Mouse (Mus musculus): ENCODE measurements around the gene Cmtm8.

Cmtm8 gene

GRCm38 (mm10) chr9:114761848-114762247 is 82.1 kb downstream of the Cmtm8 start:
- in situ Hi-C loops (cut with MboI, MseI), result loop anchor here in 1 of 2 experiments (5.0 kb wide), 1 partner anchor 55 kb away; no protein-coding TSS in a partner anchor

DNA sequence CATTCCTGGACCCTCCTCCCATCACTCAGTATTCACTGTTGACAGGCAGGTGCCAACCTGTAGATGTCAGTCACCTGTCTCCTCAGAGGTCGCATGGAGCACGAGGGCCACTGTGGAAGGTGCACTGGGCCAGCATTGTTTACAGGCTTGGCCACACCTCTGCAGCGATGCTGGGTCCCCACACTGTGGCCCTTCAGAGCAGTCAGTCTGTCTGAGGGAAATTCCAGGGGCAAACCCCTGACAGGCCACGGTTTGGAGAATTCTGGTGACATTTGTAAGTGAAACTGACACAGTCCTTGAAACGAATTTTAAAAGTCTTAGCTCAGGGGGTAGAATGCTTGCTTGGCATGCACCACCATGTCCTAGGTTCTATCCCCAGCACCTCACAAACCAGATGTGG is 83.6 kb downstream of the Cmtm8 start:
- in situ Hi-C loops (cut with MboI, MseI), result loop anchor here in 1 of 2 experiments (5.0 kb wide), 1 partner anchor 57 kb away; no protein-coding TSS in a partner anchor

DNA sequence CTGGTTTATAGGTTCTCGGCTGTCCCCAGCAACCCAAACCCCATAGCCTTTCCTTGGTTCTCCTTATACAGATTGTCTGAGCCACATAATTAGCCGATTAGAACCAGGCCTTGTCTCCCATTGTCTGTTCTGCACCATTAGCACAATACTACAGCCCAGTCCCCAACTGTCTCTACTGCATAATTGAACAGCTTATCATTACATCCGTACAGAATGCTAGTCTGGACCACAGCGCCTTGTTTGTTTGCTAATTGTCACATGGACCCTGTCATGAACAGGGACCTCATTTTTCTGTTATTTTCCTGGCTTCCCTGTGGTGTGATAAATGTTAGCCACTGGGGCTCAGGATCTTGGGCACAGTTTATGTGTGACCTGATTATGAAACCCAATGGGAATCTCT is 84.1 kb downstream of the Cmtm8 start:
- in situ Hi-C loops (cut with MboI, MseI), result loop anchor here in 1 of 2 experiments (5.0 kb wide), 2 partner anchors 32 to 57 kb away; no protein-coding TSS in a partner anchor

DNA sequence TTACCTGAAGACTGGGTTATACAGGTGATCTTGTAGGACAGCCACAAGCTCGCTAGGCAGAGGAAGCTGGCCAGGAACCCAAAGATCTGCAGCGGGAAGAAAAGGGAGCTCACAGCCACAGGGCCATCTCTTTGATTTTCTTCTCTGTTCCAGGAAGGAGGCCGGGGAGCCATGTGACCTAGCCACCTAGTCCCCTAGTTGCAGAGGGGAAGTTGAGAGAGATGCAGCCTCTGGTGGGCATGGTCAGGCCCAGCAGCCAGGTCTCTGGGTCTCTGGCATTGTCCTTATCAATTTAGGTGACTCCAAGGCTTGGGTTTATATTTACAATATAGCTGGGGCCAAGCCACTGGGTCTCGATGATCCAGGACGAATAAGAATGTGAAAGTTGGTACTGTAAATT is 85.2 kb downstream of the Cmtm8 start:
- in situ Hi-C loops (cut with MboI, MseI), result loop anchor here in 1 of 2 experiments (5.0 kb wide), 1 partner anchor 34 kb away; no protein-coding TSS in a partner anchor

DNA sequence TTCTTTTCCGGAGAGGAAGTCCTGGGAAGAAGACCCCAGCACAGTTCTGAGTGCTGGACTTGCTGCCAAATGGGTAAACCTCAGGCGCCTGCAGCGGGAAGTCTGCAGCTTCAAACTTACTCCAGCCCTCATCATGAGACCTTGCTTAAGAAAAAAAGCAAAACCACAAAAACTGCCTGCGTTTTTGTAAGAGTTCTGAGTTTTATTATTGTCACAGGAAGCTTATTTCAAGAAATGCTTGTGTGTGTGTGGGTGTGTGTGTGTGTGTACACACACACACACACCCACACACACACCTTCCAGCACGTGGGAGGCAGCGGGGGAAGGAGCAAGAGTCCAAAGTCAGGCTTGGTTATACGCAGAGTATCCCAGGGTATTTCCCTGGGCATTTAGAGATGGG is 85.7 kb downstream of the Cmtm8 start:
- in situ Hi-C loops (cut with MboI, MseI), result loop anchor here in 1 of 2 experiments (5.0 kb wide), 1 partner anchor 34 kb away; no protein-coding TSS in a partner anchor

GRCm38 (mm10) chr9:114752863-114753484 is 91.0 kb downstream of the Cmtm8 start:
- in situ Hi-C loops (cut with MboI, MseI), result no loop called here

DNA sequence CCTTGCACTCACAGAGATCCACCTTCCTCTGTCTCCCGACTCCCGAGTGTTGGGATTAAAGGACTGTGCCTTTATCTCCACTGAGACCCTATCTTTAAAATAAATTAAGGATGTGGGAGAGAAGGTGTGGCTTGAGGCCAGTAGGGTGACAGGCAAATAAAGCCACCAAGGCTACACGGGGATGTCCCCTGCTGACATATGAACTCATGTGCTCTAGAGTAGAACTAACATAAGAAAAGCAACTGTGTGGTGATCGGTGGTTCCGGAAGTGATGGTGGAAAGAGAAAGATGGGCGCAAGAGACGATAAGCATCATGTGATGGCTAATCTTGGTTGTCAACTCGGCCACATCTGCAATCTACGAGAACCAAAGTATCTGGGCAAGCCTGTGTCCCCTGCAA is 91.6 kb downstream of the Cmtm8 start:
- in situ Hi-C loops (cut with MboI, MseI), result no loop called here

GRCm38 (mm10) chr9:114751582-114751981 is 92.4 kb downstream of the Cmtm8 start:
- in situ Hi-C loops (cut with MboI, MseI), result no loop called here

DNA sequence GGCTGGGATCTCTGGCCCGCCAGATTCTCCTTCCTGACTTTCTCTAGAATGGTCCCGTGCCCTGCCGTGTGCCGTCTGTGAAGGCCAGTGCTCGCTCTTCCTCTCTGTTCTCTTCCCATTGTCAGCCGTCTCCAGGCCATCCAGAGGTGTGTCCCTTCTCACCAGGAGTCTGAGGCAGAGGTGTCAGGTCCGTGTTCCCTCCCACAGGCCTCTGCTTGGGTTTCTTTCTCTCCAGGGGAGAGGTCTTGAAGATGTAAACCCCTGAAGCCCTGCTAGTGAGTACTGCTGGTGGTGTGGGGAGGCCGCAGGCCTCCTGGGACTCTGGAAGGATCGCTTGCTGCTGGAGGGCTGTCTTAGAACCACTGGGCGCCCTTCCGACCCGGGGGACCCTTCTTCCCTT is 96.5 kb downstream of the Cmtm8 start:
- in situ Hi-C loops (cut with MboI, MseI), result no loop called here

GRCm38 (mm10) chr9:114747012-114747411 is 96.9 kb downstream of the Cmtm8 start:
- in situ Hi-C loops (cut with MboI, MseI), result no loop called here

DNA sequence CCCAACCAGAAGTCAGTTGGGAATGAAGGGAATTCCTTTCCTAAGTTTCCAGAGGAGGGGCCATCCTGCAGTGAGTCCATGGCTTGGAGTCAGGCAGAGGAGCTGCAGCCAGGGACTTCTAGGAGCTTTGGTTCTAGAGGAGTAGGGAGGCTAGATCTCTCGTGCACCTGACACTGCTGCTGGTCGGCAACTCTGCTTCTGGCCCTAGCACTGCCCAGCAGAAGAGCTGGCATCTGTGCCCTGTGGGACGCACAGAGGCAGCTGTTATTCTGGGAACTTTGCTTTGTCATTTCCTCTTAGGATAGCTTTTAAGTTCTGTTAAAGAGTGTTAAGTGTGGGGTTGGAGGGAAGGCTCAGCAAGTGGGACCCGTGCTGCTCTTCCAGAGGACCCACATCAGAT is 98.3 kb downstream of the Cmtm8 start:
- in situ Hi-C loops (cut with MboI, MseI), result no loop called here

DNA sequence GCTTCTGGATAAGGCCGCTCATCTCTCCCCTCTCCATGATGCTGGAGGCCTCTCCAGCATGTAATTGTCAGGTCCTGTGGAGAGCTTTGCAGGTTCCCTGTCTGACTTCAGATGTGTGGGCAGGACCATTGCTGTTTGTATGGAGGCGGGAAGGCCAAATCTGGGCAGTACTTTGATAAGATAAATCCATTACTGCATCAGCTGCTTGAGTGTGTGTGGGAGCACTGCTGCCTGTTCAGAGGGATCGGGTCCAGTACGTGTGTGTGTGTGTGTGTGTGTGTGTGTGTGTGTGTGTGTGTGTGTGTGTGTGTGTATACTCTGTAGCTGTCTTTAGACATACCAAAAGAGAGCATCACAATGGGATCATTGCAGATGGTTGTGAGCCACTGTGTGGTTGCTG is 98.8 kb downstream of the Cmtm8 start:
- in situ Hi-C loops (cut with MboI, MseI), result no loop called here

- in situ Hi-C loops (cut with MboI, MseI), result no loop called here
Observed at GRCm38 (mm10) chr9:114742731-114743130, 101.2 kb downstream of the Cmtm8 start.

- in situ Hi-C loops (cut with MboI, MseI), result no loop called here
Observed at GRCm38 (mm10) chr9:114740336-114740735, 103.6 kb downstream of the Cmtm8 start.

Data from T-helper 17 cell (primary cell).